Mouse (Mus musculus) monocyte, adult 2 months (primary cell): Measurements from ENCODE around the gene 2610044O15Rik8.

ENCODE experiments used
- DNase-seq, 2 experiments: peaks; one replicate each; pipeline ENCODE4 v3.0.0; 2022; ENCODE audit warnings: low spot score in 2 of 2, low read depth in 1 of 2

The 2610044O15Rik8 gene

DNA sequence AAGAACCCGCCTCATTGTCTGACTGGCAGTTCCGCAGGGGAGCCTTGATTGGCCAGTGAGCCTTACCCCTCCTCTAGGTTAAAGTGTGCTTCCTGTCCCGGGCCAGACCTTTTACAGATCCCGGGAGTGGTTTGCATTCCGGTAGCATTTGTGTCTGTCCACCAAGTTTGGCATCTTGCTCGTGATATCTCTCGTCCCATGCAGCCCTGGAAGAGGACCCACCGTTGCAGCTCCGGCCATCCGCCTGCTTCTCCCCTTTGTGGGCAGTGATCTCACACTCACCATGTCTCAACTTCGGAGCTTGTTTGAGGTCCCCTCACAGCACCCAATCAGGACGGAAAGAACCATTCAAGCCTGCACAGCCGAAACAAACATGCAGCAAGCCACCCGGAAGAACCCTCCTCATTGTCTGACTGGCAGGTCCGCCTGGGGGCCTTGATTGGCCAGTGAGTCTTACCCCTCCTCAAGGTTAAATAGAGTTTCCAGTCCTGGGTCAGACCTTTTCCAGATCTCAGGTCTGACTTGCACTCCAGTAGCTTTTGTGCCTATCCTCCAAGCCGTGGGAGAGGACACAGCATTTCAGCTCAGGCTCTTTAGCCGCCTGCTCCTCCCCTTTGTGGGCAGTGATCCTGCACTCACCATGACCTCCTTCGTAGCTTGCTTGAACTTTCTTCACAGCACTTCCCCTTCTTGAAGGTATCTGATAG lies at the start of gene 2610044O15Rik8:
TSS of gene 2610044O15Rik8 (minus strand) at position 380 of the 707 bp plus-strand sequence.
- peak; percentile 45 to 66 for DNase-seq

DNA sequence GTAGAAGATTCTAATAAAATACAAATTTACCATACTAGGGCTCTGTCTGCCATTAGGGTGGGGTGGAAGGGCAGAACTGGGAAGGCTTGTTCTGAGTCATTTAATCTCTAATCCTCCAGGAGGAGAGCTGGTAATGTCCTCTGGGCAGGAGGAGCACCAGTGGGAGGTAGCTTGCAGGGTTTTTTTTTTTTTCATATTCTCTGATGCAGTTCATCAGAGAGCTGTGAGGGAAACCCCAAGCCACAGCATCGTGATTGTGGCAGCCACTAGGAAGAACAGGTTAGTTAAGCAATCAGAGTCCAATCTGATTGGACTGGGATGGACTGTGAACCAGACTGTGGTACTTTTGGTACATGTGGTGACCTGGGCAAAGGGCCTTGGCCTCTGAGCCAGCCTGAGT lies 31.7 kb upstream of the 2610044O15Rik8 start:
- no peak for DNase-seq

DNA sequence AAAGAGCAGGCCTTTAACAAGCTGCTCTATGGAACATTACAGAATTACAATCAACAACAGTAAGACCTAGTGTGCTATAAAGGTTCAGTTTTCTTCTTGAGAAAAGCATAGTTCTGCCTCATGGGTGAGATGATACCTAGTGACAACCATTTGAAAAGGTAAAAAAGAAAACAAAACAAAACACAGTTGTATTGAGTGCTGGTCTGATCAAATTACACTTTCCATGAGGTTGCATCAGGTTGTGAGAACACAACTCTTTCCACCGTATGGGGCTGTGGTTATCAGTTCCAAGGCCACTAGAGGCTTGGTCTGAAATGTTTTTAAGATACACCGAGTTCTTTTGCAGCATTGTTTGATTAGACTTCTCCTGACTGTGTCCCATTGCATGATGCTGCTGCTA lies 30.1 kb upstream of the 2610044O15Rik8 start:
- no peak for DNase-seq

DNA sequence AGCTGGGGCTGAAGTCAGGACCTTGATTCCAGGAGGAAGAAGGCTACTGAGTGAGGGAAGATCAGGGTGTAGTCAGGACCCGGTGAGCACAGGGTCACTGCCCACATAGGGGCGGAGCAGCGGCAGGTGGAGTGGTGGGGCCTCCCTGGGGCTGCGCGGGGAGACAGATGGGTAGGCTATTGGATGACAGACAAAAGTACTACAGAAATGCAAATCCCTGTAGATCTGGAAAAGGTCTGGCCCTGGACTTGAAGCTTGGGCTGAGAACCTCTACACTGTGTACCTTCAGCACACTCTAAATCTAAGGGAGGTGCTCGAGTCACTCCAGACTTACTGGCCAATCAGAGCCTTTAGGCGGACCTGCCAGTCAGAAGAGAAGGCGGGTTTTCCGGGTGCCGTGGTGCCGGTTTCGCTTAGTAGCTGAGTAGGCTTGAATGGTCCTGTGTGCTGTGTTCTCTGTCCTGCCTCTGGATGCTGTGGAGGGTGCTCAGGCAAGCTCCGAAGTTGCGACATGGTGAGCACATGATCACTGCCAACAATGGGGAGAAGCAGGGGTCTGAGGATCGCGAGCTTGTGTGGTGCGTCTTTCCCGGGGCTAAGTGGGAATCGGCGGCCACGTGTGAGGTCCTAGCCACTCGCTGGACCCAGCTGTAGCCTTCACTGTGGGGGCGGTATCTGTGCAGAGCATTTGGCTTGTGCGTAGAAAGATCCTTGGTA lies 29.2 kb upstream of the 2610044O15Rik8 start:
- DNase-seq: peak; percentile 23 to 47

DNA sequence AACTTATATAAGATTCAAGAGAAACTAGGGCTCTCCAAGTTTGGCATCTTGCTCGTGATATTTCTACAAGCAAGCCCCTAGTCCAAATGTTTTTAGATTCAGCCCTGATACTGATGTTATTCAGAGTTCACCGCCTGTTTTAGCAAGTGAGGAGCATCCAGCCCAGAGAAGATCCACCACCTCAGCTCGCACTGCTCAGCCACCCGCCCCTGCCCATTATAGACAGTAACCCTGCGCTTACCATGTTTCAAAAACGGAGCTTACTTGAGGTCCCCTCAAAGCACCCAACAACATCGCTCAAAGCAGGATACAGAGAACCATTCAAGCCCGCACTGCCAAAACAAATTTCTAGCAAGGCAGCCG lies 561 bp downstream of the 2610044O15Rik8 start:
- no peak for DNase-seq
